ENCODE assay signal across 9 mouse cellular contexts in genomic region chr4:101496188-101496533, GRCm38 (mm10). TPM values are rescaled to one million over a fixed set of nuclear protein-coding genes. Genes with fewer than 3 reads are reported as not detected.
A peak's percentile ranks its signal among the peaks of the same experiment; 100 is the strongest.
DNase-seq lines count a peak whose midpoint lies in the region; ATAC-seq and TF ChIP-seq lines count a peak whose summit lies in the region.
"Had no signal": no experiment of that assay in that cellular context is flagged by ENCODE, and none has a peak within 500 bp of the region (broad histone marks: within the 10 kb centered on the region; RNA-seq: fewer than 3 reads in every experiment).

No protein-coding gene starts in this region.

- peaks cover 42% of the 10 kb centered on the region for H3K27me3 ChIP-seq in embryonic facial prominence, embryonic 13.5 days
- H3K27me3 ChIP-seq in intestine, embryonic 14.5 days (replicated peaks; ENCODE audit: control insufficient read depth, insufficient read depth, low read length): peaks cover 42% of the 10 kb centered on the region
- peaks cover 35% of the 10 kb centered on the region for H3K27me3 ChIP-seq in neural tube, embryonic 13.5 days

- H3K4me3 ChIP-seq in layer of hippocampus, adult 2 months: peak overlapping the region; percentile 68
- H3K4me3 ChIP-seq in embryonic facial prominence, embryonic 13.5 days: peak overlapping the region; percentile 64
- peak overlapping the region; percentile 56 for H3K4me3 ChIP-seq in intestine, embryonic 14.5 days (ENCODE audit: low read depth, low read length)
- peak overlapping the region; percentile 63 for H3K4me3 ChIP-seq in neural tube, embryonic 13.5 days

- peak overlapping the region; percentile 71 for H3K9ac ChIP-seq in embryonic facial prominence, embryonic 13.5 days
- no peak overlapping the region for H3K9ac ChIP-seq in intestine, embryonic 14.5 days (ENCODE audit: low read length)
- H3K9ac ChIP-seq in neural tube, embryonic 13.5 days: peak overlapping the region; percentile 74

- 1% methylated on average over 28 of the region's 28 CpGs for WGBS in embryonic facial prominence, embryonic 13.5 days
- 2% methylated on average over 28 of the region's 28 CpGs for WGBS in intestine, embryonic 14.5 days
- WGBS in neural tube, embryonic 13.5 days: under 1% methylated on average over 28 of the region's 28 CpGs

- peak overlapping the region; percentile 99 for H3K4me2 ChIP-seq in embryonic facial prominence, embryonic 13.5 days
- H3K4me2 ChIP-seq in intestine, embryonic 14.5 days (ENCODE audit: low read length): peak overlapping the region; percentile 91
- peak overlapping the region; percentile 97 for H3K4me2 ChIP-seq in neural tube, embryonic 13.5 days

- no peak for DNase-seq in layer of hippocampus, adult 2 months (ENCODE audit: low spot score in 2 of 2)
- DNase-seq in layer of hippocampus, adult 8-10 months (ENCODE audit: low spot score in 2 of 2): no peak
- DNase-seq in intestine, embryonic 14.5 days (ENCODE audit: low spot score): no peak
- DNase-seq in embryo, embryonic 9.5 days (ENCODE audit: extremely low spot score): no peak
- DNase-seq in layer of hippocampus, postnatal 36 days: no peak
- no peak for DNase-seq in right cerebral cortex, postnatal 10 days (ENCODE audit: low spot score in 2 of 2)
- DNase-seq: kidney, adult 11 months had no signal

- TF ChIP-seq CTCF in layer of hippocampus, adult 2 months (conservative IDR thresholded peaks at IDR 0.05): no peak

- peak overlapping the region; percentile 85 for H3K27ac ChIP-seq in layer of hippocampus, adult 2 months
- H3K27ac ChIP-seq in embryonic facial prominence, embryonic 13.5 days: no peak overlapping the region
- no peak overlapping the region for H3K27ac ChIP-seq in intestine, embryonic 14.5 days (ENCODE audit: low read depth)
- H3K27ac ChIP-seq in neural tube, embryonic 13.5 days (replicated peaks): no peak overlapping the region

- peaks cover 16% of the 10 kb centered on the region for H3K4me1 ChIP-seq in embryonic facial prominence, embryonic 13.5 days
- H3K4me1 ChIP-seq in intestine, embryonic 14.5 days (replicated peaks; ENCODE audit: control insufficient read depth, insufficient read depth, low read length): 0 out of 2 replicates have a peak, but pooled peaks cover 5% of the 10 kb centered on the region
- H3K4me1 ChIP-seq in neural tube, embryonic 13.5 days (replicated peaks): peaks cover 20% of the 10 kb centered on the region

- H3K9me3 ChIP-seq in embryonic facial prominence, embryonic 13.5 days: no peaks in the 10 kb centered on the region
- H3K9me3 ChIP-seq in intestine, embryonic 14.5 days (ENCODE audit: control insufficient read depth, low read length): no peaks in the 10 kb centered on the region
- H3K9me3 ChIP-seq in neural tube, embryonic 13.5 days: no peaks in the 10 kb centered on the region

- ATAC-seq in embryonic facial prominence, embryonic 13.5 days (ENCODE audit: insufficient number of reproducible peaks, insufficient read depth, low FRiP score, low TSS enrichment, low read depth): 0 out of 2 replicates have a peak, but pooled peaks have one; percentile 38
- ATAC-seq in intestine, embryonic 14.5 days (replicated peaks; ENCODE audit: low FRiP score, low TSS enrichment, low read depth): peak; percentile 47; the same call in 1 of the 2 replicates
- peak; percentile 40; the same call in 1 of the 2 replicates for ATAC-seq in neural tube, embryonic 13.5 days (ENCODE audit: low read depth)

- H3K36me3 ChIP-seq in embryonic facial prominence, embryonic 13.5 days: no peaks in the 10 kb centered on the region
- no peaks in the 10 kb centered on the region for H3K36me3 ChIP-seq in intestine, embryonic 14.5 days (ENCODE audit: control insufficient read depth, insufficient read depth, low read length)
- no peaks in the 10 kb centered on the region for H3K36me3 ChIP-seq in neural tube, embryonic 13.5 days

RNA-seq across cellular contexts. Expression of gene Dnajc6, which starts 0.3 kb away (rescaled TPM):
- 100 to 1,000 TPM; 291 to 316 TPM for total RNA-seq in layer of hippocampus, adult 2 months (2021)
- total RNA-seq in layer of hippocampus, adult 8-10 months (2022): 100 to 1,000 TPM; 267 to 340 (median 308) TPM
- polyA plus RNA-seq in embryonic facial prominence, embryonic 13.5 days (2015; fragmentation: Nextera tagmentation; extraction: Ambion mirVana): 2.0 and 2.4 TPM in 2 replicates
- 1.5 and 2.1 TPM in 2 replicates for polyA plus RNA-seq in intestine, embryonic 14.5 days (2014; fragmentation: Nextera tagmentation; extraction: Ambion mirVana)
- 34.1 and 34.2 TPM in 2 replicates for polyA plus RNA-seq in neural tube, embryonic 13.5 days (2015; fragmentation: Nextera tagmentation; extraction: Ambion mirVana)
- total RNA-seq in layer of hippocampus, postnatal 36 days (2021): 100 to 1,000 TPM; 310 to 321 TPM
